Mouse (Mus musculus) C2C12 (cell line): ENCODE measurements around the gene Fam243.

Source experiments
- CEBPB ChIP-seq: IDR thresholded peaks from one replicate; pipeline ENCODE4 v1.6.1; 2011; ENCODE audit warnings: low read depth, mild to moderate bottlenecking, control low read depth, moderate library complexity
- CTCF ChIP-seq: IDR thresholded peaks from one replicate; pipeline ENCODE4 v1.5.1; 2011; ENCODE audit not compliant: control insufficient read depth, insufficient read depth, insufficient read length
- FOSL1 ChIP-seq: IDR thresholded peaks from one replicate; pipeline ENCODE4 v1.8.0; 2011; ENCODE audit warnings: mild to moderate bottlenecking, low read length; ENCODE audit not compliant: poor library complexity, insufficient read depth, severe bottlenecking
- USF1 ChIP-seq: IDR thresholded peaks from one replicate; pipeline ENCODE4 v1.6.1; 2011; ENCODE audit warnings: low read depth, mild to moderate bottlenecking, control low read depth, moderate library complexity

GRCm38 (mm10) chr16:92365477-92365876 lies 44.2 kb upstream of the Fam243 start:
- TF ChIP-seq CTCF (no peak), CEBPB (no peak), FOSL1 (no peak), USF1 (no peak)
